Comparison of ENCODE assay signal across 8 mouse cellular contexts in genomic region chr1:156558950-156559640, GRCm38 (mm10). TPM values are rescaled to one million over a fixed set of nuclear protein-coding genes. Genes with fewer than 3 reads are reported as not detected.
DNase-seq lines count a peak whose midpoint lies in the region; ATAC-seq and TF ChIP-seq lines count a peak whose summit lies in the region.

No protein-coding gene starts in this region.

- WGBS in embryonic facial prominence, embryonic 12.5 days = under 1% methylated on average over 59 of the region's 66 CpGs
- 1% methylated on average over 48 of the region's 66 CpGs for WGBS in kidney, embryonic 14.5 days
- WGBS in liver, adult 2 months = 1% methylated on average over 61 of the region's 66 CpGs
- WGBS in stomach, embryonic 15.5 days = under 1% methylated on average over 63 of the region's 66 CpGs

- peak overlapping the region; percentile 68 for H3K4me2 ChIP-seq in embryonic facial prominence, embryonic 12.5 days (replicated peaks)
- H3K4me2 ChIP-seq in kidney, embryonic 14.5 days (replicated peaks; ENCODE audit: low read depth, low read length) = peak overlapping the region; percentile 72
- H3K4me2 ChIP-seq in stomach, embryonic 15.5 days = peak overlapping the region; percentile 77

- H3K9me3 ChIP-seq in embryonic facial prominence, embryonic 12.5 days = no peaks in the 10 kb centered on the region
- H3K9me3 ChIP-seq in kidney, embryonic 14.5 days (ENCODE audit: control insufficient read depth, low read length) = no peaks in the 10 kb centered on the region
- no peaks in the 10 kb centered on the region for H3K9me3 ChIP-seq in stomach, embryonic 15.5 days

- H3K36me3 ChIP-seq in embryonic facial prominence, embryonic 12.5 days = no peaks in the 10 kb centered on the region
- no peaks in the 10 kb centered on the region for H3K36me3 ChIP-seq in kidney, embryonic 14.5 days (ENCODE audit: control insufficient read depth, insufficient read depth, low read length)
- no peaks in the 10 kb centered on the region for H3K36me3 ChIP-seq in liver, adult 2 months (ENCODE audit: control insufficient read depth, insufficient read depth, low read length)
- H3K36me3 ChIP-seq in stomach, embryonic 15.5 days = no peaks in the 10 kb centered on the region

- H3K79me2 ChIP-seq in liver, adult 2 months (ENCODE audit: control insufficient read depth, insufficient read depth, low read length) = peaks cover 29% of the 10 kb centered on the region; the same call in 1 of the 2 replicates

- peak overlapping the region; percentile 97 for H3K9ac ChIP-seq in embryonic facial prominence, embryonic 12.5 days
- peak overlapping the region; percentile 98 for H3K9ac ChIP-seq in kidney, embryonic 14.5 days (ENCODE audit: low read depth, low read length)
- H3K9ac ChIP-seq in liver, adult 2 months (ENCODE audit: low read depth, low read length) = peak overlapping the region; percentile 94
- peak overlapping the region; percentile 99 for H3K9ac ChIP-seq in stomach, embryonic 15.5 days

- no peaks in the 10 kb centered on the region for H3K27me3 ChIP-seq in embryonic facial prominence, embryonic 12.5 days
- H3K27me3 ChIP-seq in kidney, embryonic 14.5 days (ENCODE audit: control insufficient read depth, insufficient read depth, low read length) = no peaks in the 10 kb centered on the region
- H3K27me3 ChIP-seq in liver, adult 2 months (ENCODE audit: control insufficient read depth, insufficient read depth, low read length) = no peaks in the 10 kb centered on the region
- H3K27me3 ChIP-seq in stomach, embryonic 15.5 days (replicated peaks) = no peaks in the 10 kb centered on the region

- 0 out of 2 replicates have a peak, but pooled peaks have one; percentile 18 for ATAC-seq in embryonic facial prominence, embryonic 12.5 days (ENCODE audit: insufficient number of reproducible peaks, insufficient read depth, low FRiP score, low TSS enrichment)
- ATAC-seq in kidney, embryonic 14.5 days (ENCODE audit: low FRiP score, low TSS enrichment) = peak; percentile 56
- 0 out of 2 replicates have a peak, but pooled peaks have one; percentile 10 for ATAC-seq in monocyte, adult 5-6 weeks (replicated peaks; ENCODE audit: insufficient number of reproducible peaks, low FRiP score, low TSS enrichment, poor library complexity, severe bottlenecking)
- ATAC-seq in stomach, embryonic 15.5 days (ENCODE audit: insufficient read depth, low FRiP score, low read depth) = peak; percentile 47

- H3K4me1 ChIP-seq in embryonic facial prominence, embryonic 12.5 days = peaks cover 18% of the 10 kb centered on the region
- peaks cover 2% of the 10 kb centered on the region; the same call in 1 of the 2 replicates for H3K4me1 ChIP-seq in kidney, embryonic 14.5 days (ENCODE audit: control insufficient read depth, insufficient read depth, low read length)
- no peaks in the 10 kb centered on the region; the same call in 1 of the 2 replicates for H3K4me1 ChIP-seq in liver, adult 2 months (ENCODE audit: control insufficient read depth, insufficient read depth, low read length)
- 0 out of 2 replicates have a peak, but pooled peaks cover 4% of the 10 kb centered on the region for H3K4me1 ChIP-seq in stomach, embryonic 15.5 days

- peak overlapping the region; percentile 96 for H3K4me3 ChIP-seq in embryonic facial prominence, embryonic 12.5 days
- peak overlapping the region; percentile 99 for H3K4me3 ChIP-seq in kidney, embryonic 14.5 days (ENCODE audit: low read length)
- peak overlapping the region; percentile 96 for H3K4me3 ChIP-seq in liver, adult 2 months (ENCODE audit: insufficient read depth, low read depth, low read length)
- H3K4me3 ChIP-seq in stomach, embryonic 15.5 days (replicated peaks) = peak overlapping the region; percentile 98

- peak; percentile 44 for DNase-seq in 3T3-L1 (ENCODE audit: low read depth, low spot score)
- peak; percentile 72 for DNase-seq in adrenal gland, postnatal 14 days
- peak; percentile 13 to 25 for DNase-seq in heart, adult 9 months (ENCODE audit: low spot score in 2 of 2)
- peak; percentile 37 for DNase-seq in liver, adult 2 months (ENCODE audit: extremely low read depth, low read depth, low spot score)

- no peak for TF ChIP-seq CTCF in liver, adult 2 months (IDR thresholded peaks at IDR 0.05; ENCODE audit: low read depth, low read length)

- no peak for TF ChIP-seq POLR2A in liver, adult 2 months (IDR thresholded peaks at IDR 0.05; ENCODE audit: extremely low read depth, insufficient read depth, low read length)

- peak overlapping the region; percentile 97 for H3K27ac ChIP-seq in embryonic facial prominence, embryonic 12.5 days
- H3K27ac ChIP-seq in kidney, embryonic 14.5 days (ENCODE audit: low read depth, low read length) = peak overlapping the region; percentile 88
- peak overlapping the region; percentile 82 for H3K27ac ChIP-seq in liver, adult 2 months (replicated peaks; ENCODE audit: insufficient read depth, low read depth, low read length)
- H3K27ac ChIP-seq in stomach, embryonic 15.5 days = peak overlapping the region; percentile 94

RNA-seq across cellular contexts. Expression of gene Abl2, which starts 0.5 kb away (rescaled TPM):
- total RNA-seq in adrenal gland, postnatal 14 days (2021) = 19.9 and 20.9 TPM in 2 replicates
- 5.3 and 6.1 TPM in 2 replicates for polyA plus RNA-seq in embryonic facial prominence, embryonic 12.5 days (2016; fragmentation: Nextera tagmentation; extraction: Ambion mirVana)
- 6.4 and 8.1 TPM in 2 replicates for polyA plus RNA-seq in kidney, embryonic 14.5 days (2014; fragmentation: Nextera tagmentation; extraction: Ambion mirVana)
- 3.2 and 4.4 TPM in 2 replicates for total RNA-seq in liver, adult 2 months (2014; rRNA removed)
- polyA plus RNA-seq in liver, adult 2 months (2012; rRNA removed) = 2.3 and 2.6 TPM in 2 replicates
- total RNA-seq in monocyte, adult 5-6 weeks (2017) = 17.1 to 22.4 TPM (median 18.6 TPM) in 3 replicates
- polyA plus RNA-seq in stomach, embryonic 15.5 days (2015; fragmentation: Nextera tagmentation; extraction: Ambion mirVana) = 3.0 and 3.4 TPM in 2 replicates

RNA-seq across cellular contexts. Expression of gene Gm10031, which starts 35.3 kb away (rescaled TPM):
- 41.3 and 41.6 TPM in 2 replicates for total RNA-seq in adrenal gland, postnatal 14 days (2021)
- polyA plus RNA-seq in embryonic facial prominence, embryonic 12.5 days (2016; fragmentation: Nextera tagmentation; extraction: Ambion mirVana) = 0.27 and 0.38 TPM in 2 replicates
- 0.66 and 0.88 TPM in 2 replicates for polyA plus RNA-seq in kidney, embryonic 14.5 days (2014; fragmentation: Nextera tagmentation; extraction: Ambion mirVana)
- total RNA-seq in liver, adult 2 months (2014; rRNA removed) = 13.4 and 13.6 TPM in 2 replicates
- polyA plus RNA-seq in liver, adult 2 months (2012; rRNA removed) = 9.9 and 11.1 TPM in 2 replicates
- 6.0 to 10.7 TPM (median 9.9 TPM) in 3 replicates for total RNA-seq in monocyte, adult 5-6 weeks (2017)
- polyA plus RNA-seq in stomach, embryonic 15.5 days (2015; fragmentation: Nextera tagmentation; extraction: Ambion mirVana) = 0.35 and 1.8 TPM in 2 replicates

Comparison
In these comparisons a context has a peak if more than half of its experiments do, and no peak if none do; other contexts are left out.
1. Peak in every context shown above with its lines: DNase-seq, ATAC-seq, H3K4me3 ChIP-seq and H3K27ac ChIP-seq.
2. DNase-seq: peak in every context shown above with its lines; median percentile 72 in adrenal gland, postnatal 14 days; 44 in 3T3-L1; 37 in liver, adult 2 months; 19 in heart, adult 9 months.